Mouse (Mus musculus) midbrain, embryonic 14.5 days (tissue): Measurements from ENCODE around the gene Tnc. TPM values are rescaled to one million over a fixed set of nuclear protein-coding genes. Genes with fewer than 3 reads are reported as not detected.
A peak's percentile ranks its signal among the peaks of the same experiment; 100 is the strongest.

Experiments
- ATAC-seq: fragments of 200-750 bp; cut with Nextera tagmentation; 2 replicates; pipeline ENCODE4 v1.8.0; 2017; ENCODE audit warnings: moderate number of reproducible peaks, moderate library complexity; ENCODE audit not compliant: low FRiP score, low TSS enrichment
- DNase-seq: peaks from one replicate; pipeline ENCODE4 v3.0.0-alpha.2; 2015
- H3K27ac ChIP-seq: fragments of 300-500 bp; sonication (generic); replicated peaks from 2 replicates; pipeline ENCODE4 v1.5.1; 2014; ENCODE audit warnings: mild to moderate bottlenecking, low read depth, low read length, moderate library complexity
- H3K27me3 ChIP-seq: fragments of 300-500 bp; sonication (generic); 2 replicates; pipeline ENCODE4 v1.6.1; 2014; ENCODE audit warnings: low read length, control low read depth, mixed read lengths; ENCODE audit not compliant: control insufficient read depth, insufficient read depth
- H3K36me3 ChIP-seq: fragments of 300-500 bp; sonication (generic); 2 replicates; pipeline ENCODE4 v1.6.1; 2014; ENCODE audit warnings: low read length, control low read depth; ENCODE audit not compliant: control insufficient read depth, insufficient read depth
- H3K4me1 ChIP-seq: fragments of 300-500 bp; sonication (generic); 2 replicates; pipeline ENCODE4 v1.6.1; 2014; ENCODE audit warnings: mild to moderate bottlenecking, antibody characterized with exemption, low read length, control low read depth; ENCODE audit not compliant: control insufficient read depth, insufficient read depth
- H3K4me2 ChIP-seq: fragments of 300-500 bp; sonication (generic); 2 replicates; pipeline ENCODE4 v1.6.1; 2014; ENCODE audit warnings: mild to moderate bottlenecking, low read length, moderate library complexity
- H3K4me3 ChIP-seq: fragments of 300-500 bp; sonication (generic); replicated peaks from 2 replicates; pipeline ENCODE4 v1.5.1; 2014; ENCODE audit warnings: low read depth, low read length
- H3K9ac ChIP-seq: fragments of 300-500 bp; sonication (generic); replicated peaks from 2 replicates; pipeline ENCODE4 v1.6.1; 2014; ENCODE audit warnings: mild to moderate bottlenecking, low read length, moderate library complexity
- H3K9me3 ChIP-seq: fragments of 300-500 bp; sonication (generic); 2 replicates; pipeline ENCODE4 v1.6.1; 2016; ENCODE audit warnings: low read length, control low read depth, mixed read lengths; ENCODE audit not compliant: control insufficient read depth
- WGBS: fragments of 180-500 bp; shearing (Covaris S2); extraction: QIAGEN DNeasy Blood & Tissue Kit; methylation state at CpG from one replicate; pipeline ENCODE4 v1.1.7; 2014; 5-methylcytosine and 5-hydroxymethylcytosine counted together
- polyA plus RNA-seq: library from polyadenylated mRNA; unstranded; fragments of >200 nt; fragmentation: Nextera tagmentation; extraction: Ambion mirVana; gene quantifications from 2 replicates; pipeline ENCODE4 v1.2.1, GENCODE M21; 2014

The Tnc gene
- polyA plus RNA-seq, 1 experiment from 2014 or later: 63.8 TPM

GRCm38 (mm10) chr4:64020151-64020550 lies 26.7 kb downstream of the Tnc start:
- H3K4me3 ChIP-seq: no peak overlapping the region
- H3K27me3 ChIP-seq: no peaks in the 10 kb centered on the region
- ATAC-seq: no peak
- no peak for DNase-seq
- H3K9me3 ChIP-seq: no peaks in the 10 kb centered on the region
- H3K9ac ChIP-seq: no peak overlapping the region
- H3K36me3 ChIP-seq: no peaks in the 10 kb centered on the region
- no peak overlapping the region for H3K27ac ChIP-seq
- no peak overlapping the region for H3K4me2 ChIP-seq
- no peaks in the 10 kb centered on the region for H3K4me1 ChIP-seq
- 90% methylated on average over 8 of the region's 8 CpGs for WGBS

- no peak overlapping the region for H3K9ac ChIP-seq
These were observed 35.5 kb downstream of the Tnc start for GRCm38 (mm10) chr4:64011308-64011707.

GRCm38 (mm10) chr4:64009936-64010335 lies 36.9 kb downstream of the Tnc start:
- WGBS: 96% methylated on average over 1 of the region's 1 CpGs
- Histone ChIP-seq H3K4me3 (no peak overlapping the region), H3K4me2 (no peak overlapping the region), H3K9ac (no peak overlapping the region), H3K27ac (no peak overlapping the region), H3K36me3 (no peaks in the 10 kb centered on the region), H3K9me3 (no peaks in the 10 kb centered on the region), H3K27me3 (no peaks in the 10 kb centered on the region), H3K4me1 (no peaks in the 10 kb centered on the region)
- DNase-seq (no peak), ATAC-seq (no peak)

More at GRCm38 (mm10) chr4:64011308-64011707, 35.5 kb downstream of the Tnc start:
- no peak overlapping the region for H3K4me2 ChIP-seq
- H3K27ac ChIP-seq: no peak overlapping the region
- 55% methylated on average over 2 of the region's 2 CpGs for WGBS
- no peak for ATAC-seq
- no peak for DNase-seq
- no peaks in the 10 kb centered on the region for H3K4me1 ChIP-seq
- H3K9me3 ChIP-seq: no peaks in the 10 kb centered on the region
- no peaks in the 10 kb centered on the region for H3K36me3 ChIP-seq
- H3K4me3 ChIP-seq: no peak overlapping the region
- H3K27me3 ChIP-seq: no peaks in the 10 kb centered on the region

GRCm38 (mm10) chr4:64005198-64005597 lies 41.6 kb downstream of the Tnc start:
- no peak for ATAC-seq
- WGBS: 86% methylated on average over 4 of the region's 4 CpGs
- no peaks in the 10 kb centered on the region for H3K4me1 ChIP-seq
- no peaks in the 10 kb centered on the region for H3K36me3 ChIP-seq
- H3K27me3 ChIP-seq: no peaks in the 10 kb centered on the region
- no peak overlapping the region for H3K4me2 ChIP-seq
- H3K9ac ChIP-seq: no peak overlapping the region
- H3K9me3 ChIP-seq: no peaks in the 10 kb centered on the region
- no peak overlapping the region for H3K27ac ChIP-seq
- no peak overlapping the region for H3K4me3 ChIP-seq
- peak; percentile 17 for DNase-seq

GRCm38 (mm10) chr4:64003677-64004076 lies 43.1 kb downstream of the Tnc start:
- H3K27ac ChIP-seq: no peak overlapping the region
- no peak overlapping the region for H3K9ac ChIP-seq
- no peak for DNase-seq
- no peaks in the 10 kb centered on the region for H3K9me3 ChIP-seq
- no peak for ATAC-seq
- H3K4me3 ChIP-seq: no peak overlapping the region
- H3K36me3 ChIP-seq: no peaks in the 10 kb centered on the region
- no peaks in the 10 kb centered on the region for H3K27me3 ChIP-seq
- H3K4me1 ChIP-seq: no peaks in the 10 kb centered on the region
- no peak overlapping the region for H3K4me2 ChIP-seq
- 13% methylated on average over 3 of the region's 3 CpGs for WGBS

GRCm38 (mm10) chr4:64002168-64002567 lies 44.6 kb downstream of the Tnc start:
- Histone ChIP-seq H3K9ac (no peak overlapping the region), H3K4me1 (no peaks in the 10 kb centered on the region), H3K36me3 (no peaks in the 10 kb centered on the region), H3K27me3 (no peaks in the 10 kb centered on the region), H3K4me3 (no peak overlapping the region), H3K27ac (no peak overlapping the region), H3K4me2 (no peak overlapping the region), H3K9me3 (no peaks in the 10 kb centered on the region)
- DNase-seq (no peak), ATAC-seq (no peak)
- 36% methylated on average over 2 of the region's 2 CpGs for WGBS

GRCm38 (mm10) chr4:64000788-64001187 lies 46.0 kb downstream of the Tnc start:
- Histone ChIP-seq H3K36me3 (no peaks in the 10 kb centered on the region), H3K4me1 (no peaks in the 10 kb centered on the region), H3K9me3 (no peaks in the 10 kb centered on the region), H3K4me2 (no peak overlapping the region), H3K27me3 (no peaks in the 10 kb centered on the region), H3K27ac (no peak overlapping the region), H3K9ac (no peak overlapping the region), H3K4me3 (no peak overlapping the region)
- WGBS: 92% methylated on average over 3 of the region's 3 CpGs
- DNase-seq: no peak
- no peak for ATAC-seq

- no peaks in the 10 kb centered on the region for H3K27me3 ChIP-seq
- WGBS: 95% methylated on average over 4 of the region's 4 CpGs
- H3K9ac ChIP-seq: no peak overlapping the region
- H3K36me3 ChIP-seq: no peaks in the 10 kb centered on the region
- H3K9me3 ChIP-seq: no peaks in the 10 kb centered on the region
- no peaks in the 10 kb centered on the region for H3K4me1 ChIP-seq
- DNase-seq: no peak
- no peak overlapping the region for H3K4me3 ChIP-seq
- H3K4me2 ChIP-seq: no peak overlapping the region
- no peak overlapping the region for H3K27ac ChIP-seq
- ATAC-seq: no peak
These were observed 46.5 kb downstream of the Tnc start for GRCm38 (mm10) chr4:64000293-64000692.

GRCm38 (mm10) chr4:63993462-63994113 lies 53.2 kb downstream of the Tnc start:
- peak; percentile 59 for DNase-seq
- H3K27me3 ChIP-seq: no peaks in the 10 kb centered on the region
- H3K27ac ChIP-seq: no peak overlapping the region
- no peak overlapping the region for H3K4me2 ChIP-seq
- no peak overlapping the region for H3K9ac ChIP-seq
- ATAC-seq: no peak; the same call in 1 of the 2 replicates
- WGBS: 57% methylated on average over 2 of the region's 2 CpGs
- H3K4me1 ChIP-seq: no peaks in the 10 kb centered on the region
- no peak overlapping the region for H3K4me3 ChIP-seq
- no peaks in the 10 kb centered on the region for H3K36me3 ChIP-seq
- H3K9me3 ChIP-seq: no peaks in the 10 kb centered on the region
